In genomic region chr3:82995368-82995767, GRCm38 (mm10) we compare ENCODE assay signal across 8 mouse cellular contexts. TPM values are rescaled to one million over a fixed set of nuclear protein-coding genes. Genes with fewer than 3 reads are reported as not detected.
A peak's percentile ranks its signal among the peaks of the same experiment; 100 is the strongest.
DNase-seq lines count a peak whose midpoint lies in the region; ATAC-seq and TF ChIP-seq lines count a peak whose summit lies in the region.

No protein-coding gene starts in this region.

- dilution Hi-C loops in CH12.LX (cut with MboI; ENCODE audit: extremely low pct_ligation_motif_present, extremely low pct_unique_long_range_greater_than_20kb, low sequenced_read_pairs): no loop called here

- no peak for TF ChIP-seq EP300 in CH12.LX (IDR thresholded peaks at IDR 0.05; ENCODE audit: low read length)

- no peak overlapping the region for H3K9ac ChIP-seq in CH12.LX (ENCODE audit: insufficient read depth, low read depth)
- peak overlapping the region; percentile 14; the same call in 1 of the 2 replicates for H3K9ac ChIP-seq in forebrain, embryonic 13.5 days

- no peaks in the 10 kb centered on the region for H3K9me3 ChIP-seq in CH12.LX (replicated peaks; ENCODE audit: low read length)
- H3K9me3 ChIP-seq in forebrain, embryonic 13.5 days (replicated peaks): no peaks in the 10 kb centered on the region

- no peak overlapping the region for H3K27ac ChIP-seq in CH12.LX (ENCODE audit: insufficient read depth, low read depth)
- no peak overlapping the region for H3K27ac ChIP-seq in forebrain, embryonic 13.5 days

- whole genome bisulfite sequencing in forebrain, embryonic 13.5 days: 3% methylated on average over 24 of the region's 24 CpGs

- H3K4me3 ChIP-seq in CH12.LX (replicated peaks in 1 of 3; ENCODE audit: low read depth in 2 of 3, low read length in 2 of 3, poor library complexity in 1 of 3): no peak overlapping the region
- peak overlapping the region; percentile 16 for H3K4me3 ChIP-seq in forebrain, embryonic 13.5 days

- peak in 1 of 2 experiments; percentile 33; a peak in 1 of 4 replicates for TF ChIP-seq CTCF in CH12.LX (conservative IDR thresholded peaks at IDR 0.05 in 1 of 2, IDR thresholded peaks at IDR 0.05 in 1 of 2; ENCODE audit: low read depth in 2 of 2, low read length in 2 of 2)

- no peak for TF ChIP-seq POLR2A in CH12.LX (IDR thresholded peaks at IDR 0.05; ENCODE audit: low read depth, low read length)

- no peak for DNase-seq in CH12.LX (ENCODE audit: extremely low read depth)
- peak; percentile 83 for DNase-seq in adrenal gland, postnatal 10 days
- peak; percentile 7 for DNase-seq in heart, postnatal 25 days (ENCODE audit: low spot score)
- peak; percentile 85 to 91 for DNase-seq in kidney, postnatal 4 days
- peak; percentile 79 for DNase-seq in mesoderm, embryonic 11.5 days (ENCODE audit: low read depth, low spot score)
- DNase-seq in testis, postnatal 14 days (ENCODE audit: low spot score): peak; percentile 67
- no peak for DNase-seq in left cerebral cortex, adult 9 months (ENCODE audit: low spot score in 2 of 2)

- H3K4me1 ChIP-seq in CH12.LX (ENCODE audit: control insufficient read depth in 1 of 2, insufficient read depth in 2 of 2): peaks cover 0 to 10% of the 10 kb centered on the region in 2 experiments; a peak in 1 of 4 replicates
- H3K4me1 ChIP-seq in forebrain, embryonic 13.5 days: peaks cover 6% of the 10 kb centered on the region; the same call in 1 of the 2 replicates

- no peak; the same call in 1 of the 2 replicates for TF ChIP-seq RAD21 in CH12.LX (IDR thresholded peaks at IDR 0.05; ENCODE audit: low read depth, low read length)

- H3K4me2 ChIP-seq in CH12.LX (ENCODE audit: insufficient read depth, low read depth, poor library complexity, severe bottlenecking): no peak overlapping the region
- peak overlapping the region; percentile 57 for H3K4me2 ChIP-seq in forebrain, embryonic 13.5 days

- no peaks in the 10 kb centered on the region for H3K27me3 ChIP-seq in CH12.LX (replicated peaks)
- peaks cover 19% of the 10 kb centered on the region for H3K27me3 ChIP-seq in forebrain, embryonic 13.5 days

- H3K79me2 ChIP-seq in CH12.LX (replicated peaks; ENCODE audit: control insufficient read depth, extremely low read depth, insufficient read depth, poor library complexity, severe bottlenecking): no peaks in the 10 kb centered on the region

- H3K36me3 ChIP-seq in CH12.LX (replicated peaks in 1 of 2; ENCODE audit: control insufficient read depth in 1 of 2, insufficient read depth in 1 of 2, low read length in 1 of 2): no peaks in the 10 kb centered on the region
- no peaks in the 10 kb centered on the region for H3K36me3 ChIP-seq in forebrain, embryonic 13.5 days (ENCODE audit: poor library complexity, severe bottlenecking)

- ATAC-seq in forebrain, embryonic 13.5 days: peak; percentile 53; the same call in 1 of the 2 replicates

- intact Hi-C loops in heart, postnatal 25 days (cut with DNase I): loop anchor here (1.0 kb wide), 1 partner anchor 118 kb away; no protein-coding TSS in a partner anchor

- in situ Hi-C loops in CH12.LX (cut with MboI; ENCODE audit: low pct_ligation_motif_present, low pct_unique_long_range_greater_than_20kb, low sequenced_read_pairs): no loop called here

TF ChIP-seq in CH12.LX, 34 proteins besides CTCF, POLR2A, EP300 and RAD21:
- TF ChIP-seq MYC (IDR thresholded peaks at IDR 0.05; ENCODE audit: low read depth, low read length): no peak
- TF ChIP-seq SMC3 (IDR thresholded peaks at IDR 0.05; ENCODE audit: low read depth, low read length): peak; percentile 31; the same call in 1 of the 2 replicates

RNA-seq across cellular contexts. Expression of gene Fgg, which starts 12.2 kb away (rescaled TPM):
- total RNA-seq in CH12.LX (2012; rRNA removed) (not detected in 2 replicates), CH12.LX (2014; rRNA removed) (not detected in 2 replicates)
- not detected in 2 replicates for polyA plus RNA-seq in CH12.LX (2012; ENCODE audit: insufficient read length, low read depth)
- 100 to 1,000 TPM; 236 to 622 TPM for total RNA-seq in adrenal gland, postnatal 10 days (2021)
- polyA plus RNA-seq in forebrain, embryonic 13.5 days (2015; fragmentation: Nextera tagmentation; extraction: Ambion mirVana): 3.2 TPM in 1 of 2 replicates, not detected in the other
- total RNA-seq in heart, postnatal 25 days (2021): not detected

RNA-seq across cellular contexts. Expression of gene Fga, which starts 30.5 kb away (rescaled TPM):
- not detected in 2 replicates for total RNA-seq in CH12.LX (2012; rRNA removed)
- not detected in 2 replicates for total RNA-seq in CH12.LX (2014; rRNA removed)
- polyA plus RNA-seq in CH12.LX (2012; ENCODE audit: insufficient read length, low read depth): not detected in 2 replicates
- total RNA-seq in adrenal gland, postnatal 10 days (2021): 100 to 1,000 TPM; 274 to 777 TPM
- polyA plus RNA-seq in forebrain, embryonic 13.5 days (2015; fragmentation: Nextera tagmentation; extraction: Ambion mirVana): 1.00 TPM in 1 of 2 replicates, not detected in the other
- not detected for total RNA-seq in heart, postnatal 25 days (2021)

RNA-seq across cellular contexts. Expression of gene Fgb, which starts 54.3 kb away (rescaled TPM):
- not detected in 2 replicates for total RNA-seq in CH12.LX (2012; rRNA removed)
- not detected in 2 replicates for total RNA-seq in CH12.LX (2014; rRNA removed)
- not detected in 2 replicates for polyA plus RNA-seq in CH12.LX (2012; ENCODE audit: insufficient read length, low read depth)
- 100 to 1,000 TPM; 122 to 356 TPM for total RNA-seq in adrenal gland, postnatal 10 days (2021)
- polyA plus RNA-seq in forebrain, embryonic 13.5 days (2015; fragmentation: Nextera tagmentation; extraction: Ambion mirVana): 0.37 TPM in 1 of 2 replicates, not detected in the other
- not detected for total RNA-seq in heart, postnatal 25 days (2021)

RNA-seq across cellular contexts. Expression of gene Plrg1, which starts 60.0 kb away (rescaled TPM):
- total RNA-seq in CH12.LX (2012; rRNA removed) (93.1 and 101 TPM in 2 replicates), CH12.LX (2014; rRNA removed) (128 and 138 TPM in 2 replicates)
- polyA plus RNA-seq in CH12.LX (2012; ENCODE audit: insufficient read length, low read depth): 99.9 and 108 TPM in 2 replicates
- total RNA-seq in adrenal gland, postnatal 10 days (2021): 10 to 100 TPM; 44.2 to 45.3 TPM
- 121 and 123 TPM in 2 replicates for polyA plus RNA-seq in forebrain, embryonic 13.5 days (2015; fragmentation: Nextera tagmentation; extraction: Ambion mirVana)
- 10 to 100 TPM; 25.5 to 27.9 TPM for total RNA-seq in heart, postnatal 25 days (2021)

Comparison
In these comparisons a context has a peak if more than half of its experiments do, and no peak if none do; other contexts are left out.
1. DNase-seq: peak in adrenal gland, postnatal 10 days (single experiment), heart, postnatal 25 days (single experiment), kidney, postnatal 4 days (2 of 2), mesoderm, embryonic 11.5 days (single experiment) and testis, postnatal 14 days (single experiment); none in CH12.LX (single experiment) and left cerebral cortex, adult 9 months (0 of 2).
2. RNA of gene Fgg, which starts 12.2 kb away (total RNA-seq): 236 to 622 TPM in adrenal gland, postnatal 10 days; not detected in heart, postnatal 25 days and not detected in CH12.LX; every median in the first group is over 100 times any median in the second.
3. RNA of gene Fga, which starts 30.5 kb away (total RNA-seq): 274 to 777 TPM in adrenal gland, postnatal 10 days; not detected in CH12.LX and not detected in heart, postnatal 25 days; every median in the first group is over 100 times any median in the second.
4. RNA of gene Fgb, which starts 54.3 kb away (total RNA-seq): 122 to 356 TPM in adrenal gland, postnatal 10 days; not detected in CH12.LX and not detected in heart, postnatal 25 days; every median in the first group is over 100 times any median in the second.